Mouse (Mus musculus) right cerebral cortex, postnatal 4 days (tissue): ENCODE measurements around the gene Mtx1.

Experiments
- DNase-seq: peaks from one replicate; pipeline ENCODE4 v3.0.0-alpha.2; 2022

Mtx1 gene

DNA sequence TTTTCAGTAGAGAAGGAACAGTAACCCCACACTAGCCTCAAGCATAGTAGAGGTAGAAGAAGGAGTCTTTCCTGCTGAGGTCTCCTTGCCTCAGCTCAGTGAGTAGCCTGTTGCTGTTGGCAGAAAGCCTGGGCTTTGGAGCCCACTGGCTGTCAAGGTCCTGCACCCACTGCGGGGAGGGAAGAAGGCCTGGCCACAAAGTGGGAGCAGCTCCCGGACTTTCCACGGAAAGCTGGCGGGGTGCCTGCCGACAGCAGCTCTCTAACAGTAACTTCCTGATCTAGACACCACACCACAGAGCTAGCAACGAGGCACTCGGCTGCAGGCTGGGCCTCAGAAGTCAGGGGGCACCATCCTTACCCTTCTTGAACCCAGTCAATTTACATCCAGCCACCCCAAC is 16.2 kb downstream of the Mtx1 start:
- DNase-seq = no peak

DNA sequence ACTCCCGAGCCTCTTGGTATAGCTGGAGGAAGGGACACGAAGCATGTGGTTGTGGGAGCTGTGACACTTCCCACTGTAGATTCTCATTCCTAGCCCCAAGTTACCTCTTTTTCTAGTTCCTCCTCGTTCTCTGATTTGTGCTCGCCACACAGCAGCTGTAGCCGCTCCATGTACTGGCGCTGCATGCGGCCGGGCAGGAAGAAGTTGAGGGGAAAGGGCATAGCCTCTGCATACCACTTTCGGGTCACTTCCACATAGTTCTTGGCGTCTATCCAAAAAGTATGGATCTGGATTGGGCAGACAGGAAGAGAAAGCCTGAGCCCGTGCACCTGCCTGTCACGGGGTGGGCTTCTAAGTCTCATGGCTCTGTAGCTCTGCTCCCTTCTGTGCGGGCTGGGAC is 16.7 kb downstream of the Mtx1 start:
- no peak for DNase-seq

DNA sequence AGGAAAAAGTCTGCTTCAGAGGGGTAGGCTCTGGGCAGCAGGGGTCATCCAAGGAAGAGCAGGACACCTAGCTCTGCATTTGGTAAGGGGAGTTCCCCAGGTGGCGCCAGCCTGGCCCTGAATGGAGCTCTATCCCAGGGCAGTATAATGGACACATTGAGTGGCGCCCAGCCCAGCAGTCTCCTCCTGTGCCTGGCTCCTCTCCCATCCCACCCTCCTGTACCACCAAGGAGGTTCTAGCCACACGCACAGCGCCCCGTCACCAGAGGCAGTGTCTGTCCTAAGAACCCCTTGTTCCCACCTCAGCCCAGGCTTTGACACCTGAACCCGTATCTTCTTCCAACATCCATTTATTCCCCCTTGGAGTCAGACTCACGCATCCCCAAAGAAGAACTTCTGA is 17.2 kb downstream of the Mtx1 start:
- no peak for DNase-seq

DNA sequence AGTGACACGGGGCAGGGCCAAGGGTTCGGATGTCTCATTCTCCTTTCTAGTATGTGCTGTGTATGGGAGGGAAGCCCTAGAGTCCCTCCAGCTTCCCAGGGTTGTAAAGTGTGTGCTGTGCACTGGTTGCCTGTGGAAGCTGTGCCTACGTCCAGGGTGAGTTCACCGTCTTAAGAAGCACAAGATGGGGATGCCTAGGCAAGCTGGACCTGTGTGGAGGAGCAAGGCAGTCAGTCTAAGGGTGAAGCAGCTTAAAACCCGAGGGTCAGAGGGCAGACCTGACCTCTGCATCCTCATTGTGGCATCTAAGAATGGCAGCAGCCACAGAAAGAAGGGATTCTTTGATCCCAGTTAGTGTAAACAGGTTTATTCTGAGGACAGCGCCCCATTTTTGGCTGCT is 18.2 kb downstream of the Mtx1 start:
- no peak for DNase-seq

DNA sequence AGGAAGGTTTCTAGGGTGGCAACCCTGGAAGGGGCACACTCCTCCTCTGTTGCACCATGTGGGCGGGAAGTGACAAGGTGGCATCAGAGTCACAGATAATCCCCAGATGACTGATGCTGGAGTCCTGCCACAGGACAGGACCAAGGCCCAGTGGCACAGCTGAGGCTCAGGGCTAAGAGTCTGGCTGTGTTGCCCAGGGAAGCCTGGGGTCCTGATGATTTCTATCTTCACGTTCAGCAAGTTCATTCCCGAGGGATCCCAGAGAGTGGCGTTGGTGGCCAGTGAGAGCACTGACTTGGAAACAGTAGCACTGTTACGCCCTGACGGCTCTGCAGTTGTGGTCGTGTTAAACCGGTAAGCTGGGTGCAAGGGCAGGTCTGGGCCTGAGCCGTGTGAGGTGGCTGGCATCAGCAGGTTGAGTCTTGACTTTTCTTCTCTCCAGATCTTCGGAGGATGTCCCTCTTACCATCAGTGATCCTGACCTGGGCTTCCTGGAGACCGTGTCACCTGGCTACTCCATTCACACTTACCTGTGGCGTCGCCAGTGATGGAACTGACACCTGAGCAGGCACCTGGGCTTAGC is 18.7 kb downstream of the Mtx1 start:
- no peak for DNase-seq

DNA sequence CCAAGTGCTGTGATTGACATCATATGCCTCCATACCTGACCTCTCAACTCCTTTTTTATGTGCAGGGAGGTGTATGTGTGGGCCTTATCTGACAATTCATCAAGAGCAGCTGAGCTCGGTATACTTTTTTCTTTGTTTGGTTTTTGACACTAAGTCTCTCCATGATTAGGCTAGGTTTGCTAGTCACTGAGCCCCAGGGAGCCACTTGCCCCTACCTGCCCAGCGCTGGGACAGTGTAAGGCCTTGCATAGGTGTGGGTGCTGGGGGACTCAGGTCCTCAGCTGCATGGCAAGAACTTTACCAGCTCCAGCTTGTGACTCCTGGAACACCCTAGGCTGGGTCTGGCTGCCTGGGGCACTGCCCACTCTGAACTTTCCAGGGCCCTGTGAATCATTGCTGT is 20.2 kb downstream of the Mtx1 start:
- DNase-seq = no peak

DNA sequence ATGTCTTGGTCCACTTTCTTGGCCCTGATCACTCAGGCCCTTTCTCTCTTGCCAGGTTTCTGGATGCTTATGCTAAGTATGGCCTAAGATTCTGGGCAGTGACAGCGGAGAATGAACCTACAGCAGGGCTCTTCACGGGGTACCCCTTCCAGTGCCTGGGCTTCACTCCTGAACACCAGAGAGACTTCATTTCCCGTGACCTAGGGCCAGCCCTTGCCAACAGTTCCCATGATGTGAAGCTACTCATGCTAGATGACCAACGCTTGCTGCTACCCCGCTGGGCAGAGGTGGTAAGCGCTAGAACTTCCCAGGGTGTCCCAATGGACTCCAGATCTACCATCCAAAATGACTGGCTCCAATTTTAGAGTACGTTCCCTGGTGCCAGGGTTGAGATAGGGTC is 20.8 kb downstream of the Mtx1 start:
- no peak for DNase-seq

DNA sequence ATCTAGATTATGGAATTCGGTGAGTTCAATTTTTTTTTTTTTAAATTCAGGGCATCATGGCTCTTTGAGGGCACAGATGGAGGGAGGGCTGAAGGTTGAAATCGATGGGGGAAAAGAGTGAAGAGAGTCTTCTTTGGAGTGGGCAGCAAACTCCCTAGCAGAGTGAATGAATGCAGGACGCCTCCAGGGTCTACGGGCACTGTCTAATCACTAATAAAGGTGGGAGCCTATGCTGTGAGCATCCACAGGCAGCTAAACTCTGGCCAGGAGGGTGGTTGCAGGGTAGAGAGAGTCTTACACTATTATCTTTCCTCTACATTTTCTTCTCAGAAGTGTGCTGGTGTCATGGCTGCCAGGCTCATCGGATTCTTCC is 23.8 kb downstream of the Mtx1 start:
- no peak for DNase-seq

DNA sequence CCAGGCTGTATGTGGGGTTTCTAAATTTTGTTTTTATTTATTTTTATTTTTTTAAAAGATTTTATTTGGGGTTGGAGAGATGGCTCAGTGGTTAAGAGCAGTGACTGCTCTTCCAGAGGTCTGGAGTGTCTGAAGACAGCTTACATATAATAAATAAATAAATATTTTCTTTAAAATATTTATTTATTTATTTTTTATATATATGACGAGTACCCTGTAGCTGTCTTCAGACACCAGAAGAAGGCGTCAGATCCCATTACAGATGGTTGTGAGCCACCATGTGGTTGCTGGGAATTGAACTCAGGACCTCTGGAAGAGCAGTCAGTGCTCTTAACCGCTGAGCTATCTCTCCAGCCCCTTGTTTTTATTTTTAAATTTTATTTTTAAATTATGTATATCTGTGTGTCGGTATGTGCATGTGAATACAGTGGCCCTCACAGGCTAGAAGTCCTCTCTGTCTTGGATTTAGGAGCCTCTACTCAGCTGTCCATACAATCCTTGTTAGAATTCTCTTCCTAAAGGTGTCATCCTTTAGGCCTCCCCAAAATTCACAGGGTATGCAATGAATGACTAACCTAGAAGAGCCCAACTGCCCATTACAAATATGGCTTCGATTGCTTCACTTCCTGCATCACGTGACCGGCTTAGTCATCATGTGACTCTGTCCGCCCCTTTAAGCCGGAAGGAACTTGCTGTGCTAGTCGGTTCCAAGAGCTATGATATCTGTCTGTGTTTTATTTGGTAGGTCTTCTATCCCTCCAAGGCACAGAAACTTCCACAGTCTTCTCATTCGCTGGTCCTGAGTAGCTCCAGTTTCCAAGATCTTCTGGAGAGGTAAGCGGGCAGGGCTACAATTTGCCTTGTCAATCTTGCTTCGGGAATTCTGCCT is 24.4 kb downstream of the Mtx1 start, which contains the start of gene Gba:
Gene Gba, plus strand, starts transcription at position 676 of the 889 bp plus-strand sequence.
- peak; percentile 82 for DNase-seq

DNA sequence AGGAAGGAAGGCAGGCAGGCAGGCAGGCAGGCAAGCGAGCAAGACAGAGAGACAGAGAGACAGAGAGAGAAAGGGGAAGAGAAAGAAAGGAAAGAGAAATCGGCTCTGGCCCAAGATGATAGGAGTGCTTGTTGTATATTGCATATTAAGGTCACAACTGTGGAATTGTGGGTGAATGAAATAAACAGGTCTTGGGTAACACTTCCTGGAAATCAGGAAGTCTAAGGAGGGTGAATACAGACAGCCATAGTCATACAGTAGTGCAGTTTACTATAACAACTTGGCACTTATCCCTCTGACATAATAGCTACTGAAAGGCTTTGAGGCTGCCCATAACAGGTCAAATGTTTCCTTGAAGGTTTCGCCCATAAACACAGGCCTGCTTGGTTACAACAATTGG is 27.0 kb downstream of the Mtx1 start:
- no peak for DNase-seq

DNA sequence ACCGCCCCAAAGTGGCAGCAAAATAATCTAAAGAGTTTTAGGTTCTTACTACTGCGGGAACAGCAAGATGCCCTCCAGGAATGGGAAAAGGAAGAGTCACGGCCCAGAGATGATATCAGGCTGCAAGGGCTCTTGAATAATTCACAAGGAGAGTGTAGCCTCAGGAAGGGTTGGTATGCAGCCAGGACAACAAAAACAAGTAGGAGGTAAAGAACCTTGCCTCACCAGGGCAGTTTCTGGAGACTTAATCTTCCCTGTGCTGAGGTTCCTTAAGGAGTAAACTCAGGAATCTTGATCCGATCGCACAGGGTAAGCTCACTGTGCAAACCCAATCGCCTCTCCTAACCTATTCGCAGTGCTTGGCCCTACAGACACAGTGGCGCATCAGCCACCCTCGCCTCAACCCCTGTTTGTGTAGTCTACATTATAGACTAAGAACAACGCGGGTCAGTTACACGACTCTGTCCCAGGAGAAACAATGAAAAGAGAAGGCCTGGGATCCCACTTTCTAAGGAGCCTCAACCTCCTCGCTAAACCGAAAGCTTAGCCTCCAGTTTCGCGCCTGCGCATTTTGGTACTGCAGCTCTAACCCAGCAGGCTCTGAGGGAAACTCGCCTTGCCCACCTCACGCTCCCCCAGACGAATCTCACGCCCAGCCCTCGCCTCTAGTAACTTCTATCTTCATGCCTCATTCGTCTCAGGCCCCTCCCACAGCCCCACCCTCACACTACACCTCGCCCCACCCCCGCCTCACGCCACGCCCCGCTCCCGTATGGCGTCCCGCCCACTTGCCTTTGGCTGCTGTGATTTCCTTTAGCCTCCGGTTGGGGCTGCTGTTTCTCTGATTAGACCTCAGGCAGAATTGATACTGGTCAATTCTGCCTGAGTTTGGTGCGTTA is 30.7 kb downstream of the Mtx1 start:
- peak; percentile 86 for DNase-seq

DNA sequence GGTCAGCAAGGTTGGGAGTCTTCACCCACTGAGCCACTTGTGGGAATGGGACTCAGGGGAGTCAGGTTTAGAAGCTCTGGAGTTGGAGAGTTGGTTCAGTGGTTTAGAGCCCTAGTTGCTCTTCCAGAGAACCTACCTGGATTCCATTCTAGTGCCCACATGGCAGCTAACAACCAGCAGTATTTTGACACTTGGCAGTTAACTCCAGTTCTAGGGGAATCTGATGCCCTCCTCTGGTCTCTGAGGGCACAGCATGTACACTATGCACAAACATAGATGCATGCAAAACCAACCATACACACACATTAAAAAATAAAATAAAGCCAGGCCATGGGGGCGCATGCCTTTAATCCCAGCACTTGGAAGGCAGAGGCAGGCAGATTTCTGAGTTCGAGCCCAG is 33.0 kb downstream of the Mtx1 start:
- no peak for DNase-seq

DNA sequence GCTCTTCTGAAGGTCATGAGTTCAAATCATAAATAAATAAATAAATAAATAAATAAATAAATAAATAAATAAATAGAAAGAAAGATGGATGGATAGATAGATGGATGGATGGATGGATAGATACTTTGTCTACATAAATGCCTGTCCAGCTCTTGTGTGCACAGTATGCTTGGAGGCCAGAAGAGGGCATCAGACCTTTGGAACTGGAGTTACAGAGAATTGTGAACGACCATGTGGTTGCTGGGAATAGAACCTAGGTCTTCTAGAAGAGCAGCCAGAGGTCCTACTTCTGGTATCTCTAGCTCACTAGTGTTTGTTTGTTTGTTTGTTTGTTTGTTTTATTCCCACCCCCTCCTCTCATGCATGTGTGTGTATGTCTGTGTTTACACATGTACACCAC is 33.5 kb downstream of the Mtx1 start:
- no peak for DNase-seq

DNA sequence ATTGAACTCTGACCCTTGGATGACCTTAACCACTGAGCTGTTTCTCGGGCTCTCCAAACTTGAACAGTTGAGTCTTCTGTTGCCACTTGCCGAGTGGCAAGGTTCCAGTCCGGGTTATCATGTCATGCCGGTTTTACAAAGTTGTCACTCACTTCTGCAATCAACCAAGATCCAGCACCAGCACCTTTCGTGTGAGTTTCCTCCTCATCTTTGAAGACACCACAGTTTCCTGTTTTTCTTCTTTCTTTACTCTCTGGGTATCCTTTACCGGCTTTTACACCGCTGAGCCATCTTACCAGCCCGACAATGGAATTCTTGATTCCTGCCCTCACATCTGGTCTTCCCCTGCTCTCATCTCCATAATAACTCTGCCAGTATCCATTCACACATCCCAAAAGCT is 36.5 kb downstream of the Mtx1 start:
- DNase-seq = no peak

DNA sequence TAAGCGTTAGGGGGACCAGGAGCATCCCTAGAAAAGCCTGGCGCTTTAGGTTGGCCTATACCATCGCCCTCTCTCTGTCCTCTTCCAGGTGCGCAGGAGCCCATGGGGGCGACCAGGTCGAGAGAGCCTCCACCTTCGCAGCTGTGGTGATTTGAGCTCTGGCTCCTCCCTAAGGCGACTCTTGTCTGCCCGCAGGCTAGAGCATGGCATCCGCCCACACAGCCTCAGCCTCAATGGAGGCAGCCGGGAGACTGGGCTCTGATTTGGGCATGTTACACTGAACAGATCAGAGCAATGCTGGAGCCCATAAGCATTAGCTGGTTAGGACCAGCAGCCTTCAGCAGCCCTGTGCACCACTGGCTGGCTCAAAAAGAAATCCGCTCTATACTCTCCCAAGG is 38.4 kb downstream of the Mtx1 start:
- DNase-seq = no peak

DNA sequence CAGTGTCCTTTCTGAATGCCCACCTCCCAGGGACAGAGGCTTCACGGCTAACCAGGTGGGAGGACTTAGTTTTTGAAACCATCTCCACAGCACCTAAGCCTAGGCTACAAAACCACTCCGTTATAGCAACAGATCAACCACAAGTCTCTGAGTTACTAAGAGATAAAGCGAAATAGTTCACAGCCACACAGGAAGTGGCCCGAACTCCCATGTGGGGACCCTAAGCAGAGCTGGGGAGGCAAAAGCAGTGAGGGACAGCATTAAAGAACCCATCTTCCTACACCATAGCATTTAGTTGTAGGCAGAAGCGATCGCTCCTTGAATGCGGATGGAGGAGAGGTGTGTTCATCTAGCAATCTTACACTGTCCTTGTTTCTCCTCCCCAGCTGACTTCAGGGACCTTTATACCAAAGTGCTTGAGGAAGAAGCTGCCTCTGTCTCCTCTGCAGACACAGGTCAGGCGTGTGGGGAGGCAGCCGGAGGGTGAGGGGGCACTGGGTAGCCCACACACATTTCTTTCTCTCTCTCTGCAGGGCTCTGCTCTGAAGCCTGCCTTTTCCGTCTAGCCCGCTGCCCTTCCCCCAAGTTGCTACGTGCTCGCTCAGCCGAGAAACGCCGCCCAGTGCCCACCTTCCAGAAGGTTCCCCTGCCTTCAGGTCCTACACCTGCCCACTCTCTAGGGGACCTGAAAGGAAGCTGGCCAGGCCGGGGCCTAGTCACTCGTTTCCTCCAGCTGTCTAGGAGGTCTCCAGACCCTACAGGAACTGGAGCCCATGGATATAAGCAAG is 39.0 kb downstream of the Mtx1 start:
- no peak for DNase-seq

DNA sequence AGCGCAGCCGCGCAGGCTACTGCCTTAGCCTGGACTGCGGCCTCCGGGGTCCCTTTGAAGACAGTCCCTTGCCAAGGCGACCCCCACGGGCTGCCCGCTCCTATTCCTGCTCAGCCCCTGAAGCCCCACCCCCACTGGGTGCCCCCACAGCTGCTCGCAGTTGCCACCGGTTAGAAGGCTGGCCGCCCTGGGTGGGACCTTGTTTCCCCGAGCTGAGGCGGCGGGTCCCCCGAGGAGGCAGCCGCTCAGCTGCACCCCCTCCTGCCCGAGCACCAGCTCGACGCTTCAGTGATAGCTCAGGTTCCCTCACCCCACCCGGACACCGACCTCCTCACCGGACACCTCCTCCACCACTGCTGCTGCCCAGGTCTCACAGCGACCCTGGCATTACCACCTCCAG is 39.7 kb downstream of the Mtx1 start:
- no peak for DNase-seq

DNA sequence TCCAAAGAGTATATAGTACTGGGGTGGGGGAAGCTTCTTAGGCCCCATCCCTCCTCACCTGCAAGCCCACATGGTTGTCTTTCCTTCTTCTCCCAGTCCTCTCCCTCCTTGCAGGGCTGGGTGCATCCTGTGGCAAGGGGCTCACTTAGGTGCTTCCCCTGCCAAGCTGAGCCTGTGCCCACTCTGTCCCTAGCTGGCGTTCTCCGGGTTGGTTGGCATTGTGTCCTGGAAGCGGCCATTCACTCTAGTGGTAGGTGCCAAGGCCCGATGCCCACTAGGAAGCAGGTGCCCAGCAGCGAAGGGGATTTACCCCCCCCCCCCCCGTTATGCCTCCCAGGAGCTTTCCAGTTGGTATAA is 43.0 kb downstream of the Mtx1 start:
- peak; percentile 55 for DNase-seq

DNA sequence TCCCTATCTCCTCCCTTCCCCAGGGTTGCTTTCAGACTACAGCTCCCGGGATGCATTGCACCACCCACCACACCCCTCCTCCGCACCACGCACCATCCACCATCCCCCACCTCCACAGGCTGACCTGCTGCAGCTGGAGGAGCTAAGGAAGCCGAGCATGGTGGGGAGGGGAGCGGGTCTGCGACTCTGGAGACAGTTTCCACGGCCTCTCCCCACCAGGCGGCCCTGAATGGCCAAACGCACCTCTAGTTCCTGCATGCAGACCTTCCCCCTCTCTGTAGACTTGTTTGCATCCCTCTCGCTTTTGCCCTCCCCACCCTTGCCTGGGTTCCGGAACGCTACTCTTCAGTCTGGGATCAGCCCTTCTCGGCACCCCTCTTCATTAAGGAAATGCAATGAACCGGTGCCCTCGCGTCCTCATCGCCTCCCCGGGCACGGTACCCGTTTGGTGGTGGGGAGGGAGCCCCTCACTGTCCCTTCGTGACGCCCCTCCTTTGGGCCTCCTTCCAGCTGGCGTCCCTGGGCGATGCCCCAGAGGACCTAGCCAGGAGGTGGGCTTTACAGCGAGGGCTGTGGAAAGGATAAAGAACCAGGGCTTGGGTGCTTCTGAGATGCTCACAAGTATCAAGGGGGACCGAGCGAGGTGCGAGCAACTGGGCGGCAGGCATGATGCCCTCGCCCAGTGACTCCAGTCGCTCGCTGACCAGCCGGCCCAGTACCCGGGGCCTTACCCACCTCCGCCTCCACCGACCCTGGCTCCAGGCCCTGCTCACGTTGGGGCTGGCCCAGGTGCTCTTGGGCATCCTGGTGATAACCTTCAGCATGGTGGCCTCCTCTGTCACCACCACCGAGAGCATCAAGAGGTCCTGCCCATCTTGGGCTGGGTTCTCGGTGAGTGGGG is 43.6 kb downstream of the Mtx1 start, which contains the start of gene Fam189b:
Gene Fam189b, plus strand, starts transcription at position 86 of the 901 bp plus-strand sequence.
- DNase-seq = peak; percentile 85

DNA sequence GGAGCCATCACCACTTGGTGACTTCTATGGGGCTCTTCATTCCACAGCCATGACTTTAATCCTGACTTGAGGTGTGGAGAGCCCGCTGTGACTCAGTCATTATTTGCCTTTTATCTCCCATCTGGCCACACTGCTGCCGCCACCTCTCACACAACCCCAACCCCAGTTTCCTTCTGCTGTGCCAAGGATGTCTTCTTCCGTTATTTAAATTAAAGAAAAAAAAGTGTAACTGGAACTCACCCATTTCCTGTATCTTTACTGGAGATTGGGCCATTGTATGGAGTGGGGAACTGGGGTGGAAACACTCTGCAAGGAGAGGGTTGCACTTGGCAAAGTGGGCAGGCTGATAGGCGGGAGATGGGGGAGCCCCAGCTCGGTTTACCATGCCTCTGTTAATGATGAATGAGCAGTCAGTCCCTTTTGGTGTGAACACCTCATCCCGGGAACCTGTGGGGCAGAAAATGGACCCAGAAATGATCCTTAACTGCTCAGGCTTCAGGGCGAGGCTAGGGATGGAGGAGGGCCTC is 44.3 kb downstream of the Mtx1 start:
- no peak for DNase-seq

DNA sequence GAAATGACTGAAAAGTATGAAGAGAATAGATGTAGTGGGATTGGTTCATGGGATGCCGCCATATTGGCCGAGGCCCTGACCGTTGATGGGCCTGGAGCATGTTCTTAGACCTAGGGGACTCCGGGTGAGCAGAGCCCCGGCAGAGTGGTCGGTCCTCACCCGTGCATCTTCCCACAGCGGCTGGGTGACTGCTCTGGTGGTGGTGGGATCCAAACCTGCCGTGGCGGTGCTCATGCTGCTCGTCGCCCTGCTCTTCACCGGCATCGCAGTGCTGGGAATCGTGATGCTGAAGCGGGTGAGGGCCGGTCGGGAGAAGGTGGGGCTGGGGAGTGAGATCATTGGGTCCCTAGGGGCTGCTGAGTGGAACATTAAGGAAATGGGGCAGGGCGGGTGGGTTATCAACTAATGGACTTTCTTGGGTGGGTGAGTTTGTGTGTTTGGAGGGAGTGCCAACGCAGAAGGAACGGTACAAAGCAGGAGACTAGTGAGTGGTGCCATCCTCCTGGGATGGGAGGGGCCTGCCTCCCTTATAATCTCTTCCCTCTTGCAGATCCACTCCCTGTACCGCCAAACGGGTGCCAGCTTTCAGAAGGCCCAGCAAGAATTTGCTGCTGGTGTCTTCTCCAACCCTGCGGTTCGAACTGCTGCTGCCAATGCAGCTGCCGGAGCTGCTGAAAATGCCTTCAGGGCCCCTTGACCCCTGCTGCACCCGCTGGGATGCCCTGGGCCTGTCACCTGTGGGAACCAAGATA is 45.0 kb downstream of the Mtx1 start:
- no peak for DNase-seq
